Mouse (Mus musculus): Measurements from ENCODE around the gene Tanc1. TPM values are rescaled to one million over a fixed set of nuclear protein-coding genes. Genes with fewer than 3 reads are reported as not detected.

Gene Tanc1
- polyA plus RNA-seq, 1 experiment: 7.2 TPM

- H3K27me3 ChIP-seq (ENCODE audit: control insufficient read depth, insufficient read depth, low read length): no peaks in the 10 kb centered on the region
- TF ChIP-seq POLR2A (IDR thresholded peaks at IDR 0.05; ENCODE audit: low read depth, low read length) (no peak), CTCF (IDR thresholded peaks at IDR 0.05; ENCODE audit: extremely low read depth, insufficient read length, insufficient replicate concordance, low read depth, low read length) (no peak)
- H3K36me3 ChIP-seq (ENCODE audit: control insufficient read depth, insufficient read depth, low read length): peaks cover 29% of the 10 kb centered on the region
- 89% methylated on average over 18 of the region's 18 CpGs for WGBS
- H3K4me1 ChIP-seq (ENCODE audit: control insufficient read depth, insufficient read depth, insufficient read length, low read length): no peaks in the 10 kb centered on the region
- no peak overlapping the region for H3K4me3 ChIP-seq (ENCODE audit: low read depth, low read length)
- H3K27ac ChIP-seq (ENCODE audit: insufficient read depth, low read depth, low read length): no peak overlapping the region
Observed at GRCm38 (mm10) chr2:59800481-59801266, 188.8 kb downstream of the Tanc1 start.

- no peak overlapping the region for H3K27ac ChIP-seq (ENCODE audit: insufficient read depth, low read depth, low read length)
- H3K4me1 ChIP-seq (ENCODE audit: control insufficient read depth, insufficient read depth, insufficient read length, low read length): no peaks in the 10 kb centered on the region
- peaks cover 32% of the 10 kb centered on the region for H3K36me3 ChIP-seq (ENCODE audit: control insufficient read depth, insufficient read depth, low read length)
- no peak for TF ChIP-seq POLR2A (IDR thresholded peaks at IDR 0.05; ENCODE audit: low read depth, low read length)
- no peak for TF ChIP-seq CTCF (IDR thresholded peaks at IDR 0.05; ENCODE audit: extremely low read depth, insufficient read length, insufficient replicate concordance, low read depth, low read length)
- H3K4me3 ChIP-seq (ENCODE audit: low read depth, low read length): no peak overlapping the region
- 69% methylated on average over 8 of the region's 8 CpGs for WGBS
- H3K27me3 ChIP-seq (ENCODE audit: control insufficient read depth, insufficient read depth, low read length): no peaks in the 10 kb centered on the region
Observed at GRCm38 (mm10) chr2:59802722-59803387, 191.0 kb downstream of the Tanc1 start.

GRCm38 (mm10) chr2:59805595-59805994 lies 193.8 kb downstream of the Tanc1 start:
- Histone ChIP-seq H3K27me3 (ENCODE audit: control insufficient read depth, insufficient read depth, low read length) (no peaks in the 10 kb centered on the region), H3K36me3 (ENCODE audit: control insufficient read depth, insufficient read depth, low read length) (peaks cover 21% of the 10 kb centered on the region), H3K4me1 (ENCODE audit: control insufficient read depth, insufficient read depth, insufficient read length, low read length) (no peaks in the 10 kb centered on the region), H3K27ac (ENCODE audit: insufficient read depth, low read depth, low read length) (no peak overlapping the region), H3K4me3 (ENCODE audit: low read depth, low read length) (no peak overlapping the region)
- no peak for TF ChIP-seq POLR2A (IDR thresholded peaks at IDR 0.05; ENCODE audit: low read depth, low read length)
- no peak for TF ChIP-seq CTCF (IDR thresholded peaks at IDR 0.05; ENCODE audit: extremely low read depth, insufficient read length, insufficient replicate concordance, low read depth, low read length)
- WGBS: 91% methylated on average over 2 of the region's 2 CpGs

- Histone ChIP-seq H3K4me1 (ENCODE audit: control insufficient read depth, insufficient read depth, insufficient read length, low read length) (no peaks in the 10 kb centered on the region), H3K4me3 (ENCODE audit: low read depth, low read length) (no peak overlapping the region), H3K27me3 (ENCODE audit: control insufficient read depth, insufficient read depth, low read length) (no peaks in the 10 kb centered on the region), H3K27ac (ENCODE audit: insufficient read depth, low read depth, low read length) (no peak overlapping the region), H3K36me3 (ENCODE audit: control insufficient read depth, insufficient read depth, low read length) (peaks cover 20% of the 10 kb centered on the region)
- no peak for TF ChIP-seq POLR2A (IDR thresholded peaks at IDR 0.05; ENCODE audit: low read depth, low read length)
- TF ChIP-seq CTCF (IDR thresholded peaks at IDR 0.05; ENCODE audit: extremely low read depth, insufficient read length, insufficient replicate concordance, low read depth, low read length): no peak
- WGBS: 87% methylated on average over 6 of the region's 6 CpGs
Observed at GRCm38 (mm10) chr2:59806038-59806437, 194.2 kb downstream of the Tanc1 start.

- no peaks in the 10 kb centered on the region for H3K27me3 ChIP-seq (ENCODE audit: control insufficient read depth, insufficient read depth, low read length)
- no peak overlapping the region for H3K4me3 ChIP-seq (ENCODE audit: low read depth, low read length)
- TF ChIP-seq CTCF (IDR thresholded peaks at IDR 0.05; ENCODE audit: extremely low read depth, insufficient read length, insufficient replicate concordance, low read depth, low read length) (no peak), POLR2A (IDR thresholded peaks at IDR 0.05; ENCODE audit: low read depth, low read length) (no peak)
- H3K36me3 ChIP-seq (ENCODE audit: control insufficient read depth, insufficient read depth, low read length): peaks cover 20% of the 10 kb centered on the region
- WGBS: 95% methylated on average over 4 of the region's 4 CpGs
- H3K27ac ChIP-seq (ENCODE audit: insufficient read depth, low read depth, low read length): no peak overlapping the region
- no peaks in the 10 kb centered on the region for H3K4me1 ChIP-seq (ENCODE audit: control insufficient read depth, insufficient read depth, insufficient read length, low read length)
Observed at GRCm38 (mm10) chr2:59808608-59809007, 196.8 kb downstream of the Tanc1 start.

GRCm38 (mm10) chr2:59810039-59810438 lies 198.2 kb downstream of the Tanc1 start:
- 91% methylated on average over 7 of the region's 7 CpGs for WGBS
- Histone ChIP-seq H3K36me3 (ENCODE audit: control insufficient read depth, insufficient read depth, low read length) (peaks cover 24% of the 10 kb centered on the region), H3K4me3 (ENCODE audit: low read depth, low read length) (no peak overlapping the region), H3K27me3 (ENCODE audit: control insufficient read depth, insufficient read depth, low read length) (no peaks in the 10 kb centered on the region), H3K27ac (ENCODE audit: insufficient read depth, low read depth, low read length) (no peak overlapping the region), H3K4me1 (ENCODE audit: control insufficient read depth, insufficient read depth, insufficient read length, low read length) (no peaks in the 10 kb centered on the region)
- TF ChIP-seq POLR2A (IDR thresholded peaks at IDR 0.05; ENCODE audit: low read depth, low read length) (no peak), CTCF (IDR thresholded peaks at IDR 0.05; ENCODE audit: extremely low read depth, insufficient read length, insufficient replicate concordance, low read depth, low read length) (no peak)

GRCm38 (mm10) chr2:59811247-59811646 lies 199.4 kb downstream of the Tanc1 start:
- Histone ChIP-seq H3K27me3 (ENCODE audit: control insufficient read depth, insufficient read depth, low read length) (no peaks in the 10 kb centered on the region), H3K4me3 (ENCODE audit: low read depth, low read length) (no peak overlapping the region), H3K36me3 (ENCODE audit: control insufficient read depth, insufficient read depth, low read length) (peaks cover 25% of the 10 kb centered on the region), H3K27ac (ENCODE audit: insufficient read depth, low read depth, low read length) (no peak overlapping the region), H3K4me1 (ENCODE audit: control insufficient read depth, insufficient read depth, insufficient read length, low read length) (no peaks in the 10 kb centered on the region)
- TF ChIP-seq CTCF (IDR thresholded peaks at IDR 0.05; ENCODE audit: extremely low read depth, insufficient read length, insufficient replicate concordance, low read depth, low read length) (no peak), POLR2A (IDR thresholded peaks at IDR 0.05; ENCODE audit: low read depth, low read length) (no peak)
- WGBS: 88% methylated on average over 1 of the region's 1 CpGs

Measured in small intestine, adult 2 months (tissue).